Mouse (Mus musculus): ENCODE results near the gene Tmem39a.

DNA sequence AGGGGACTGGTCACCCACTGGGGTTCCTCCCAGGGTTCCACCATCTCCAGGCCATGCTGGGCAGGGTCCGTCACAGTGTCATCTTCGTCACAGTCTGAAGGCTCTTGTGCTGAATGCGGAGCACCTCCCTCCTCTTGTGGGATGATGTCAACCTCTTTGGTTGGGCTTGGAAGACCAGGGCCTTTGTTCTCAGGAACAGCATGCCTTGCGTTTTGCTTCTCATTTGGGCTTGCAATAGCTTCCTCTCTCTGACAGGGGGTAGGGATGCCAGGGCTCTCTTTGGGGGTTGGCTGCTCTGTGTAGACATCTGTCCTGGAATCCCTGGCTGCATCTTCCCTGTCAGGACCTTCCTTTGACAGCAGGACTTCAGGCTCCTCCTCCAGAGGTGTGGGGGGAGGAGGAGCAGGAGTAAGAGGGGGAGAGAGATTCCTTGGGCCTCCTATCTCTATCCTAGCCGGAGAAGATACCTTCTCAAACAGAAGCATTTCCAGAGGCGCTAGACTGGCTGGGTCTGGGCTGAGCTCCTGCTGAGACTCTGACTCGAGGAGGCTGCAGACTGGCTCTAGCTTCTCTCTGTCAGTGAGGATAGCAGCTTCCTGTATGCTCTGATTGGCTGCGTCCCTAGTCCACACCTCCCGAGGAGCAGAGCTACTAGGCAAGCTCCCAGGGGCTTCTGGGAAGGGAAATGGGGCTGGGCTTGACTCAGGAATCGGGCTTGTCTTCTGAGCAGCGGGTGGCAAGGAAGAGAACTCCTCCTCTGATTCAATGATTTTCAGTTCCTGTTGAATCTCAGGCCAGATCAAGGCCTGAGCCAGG lies 44.7 kb downstream of the Tmem39a start:
- no peak for TF ChIP-seq E2F4 (IDR thresholded peaks at IDR 0.05; ENCODE audit: insufficient read depth)
- TF ChIP-seq POLR2A (IDR thresholded peaks at IDR 0.05; ENCODE audit: insufficient read length, low read depth) = no peak
- no peak for TF ChIP-seq TCF12 (IDR thresholded peaks at IDR 0.05; ENCODE audit: insufficient read depth, poor library complexity, severe bottlenecking)
- no peak for TF ChIP-seq MYOD1 (IDR thresholded peaks at IDR 0.05; ENCODE audit: control insufficient read depth in 1 of 3, insufficient read length in 2 of 3, low read depth in 2 of 3)
- no peak for TF ChIP-seq POLR2AphosphoS2 (IDR thresholded peaks at IDR 0.05; ENCODE audit: insufficient read length, low read depth)
- TF ChIP-seq MAX (IDR thresholded peaks at IDR 0.05; ENCODE audit: low read depth) = no peak
- no peak for TF ChIP-seq REST (IDR thresholded peaks at IDR 0.05; ENCODE audit: insufficient read depth, insufficient read length)
- TF ChIP-seq CEBPB (IDR thresholded peaks at IDR 0.05; ENCODE audit: insufficient read depth, poor library complexity, severe bottlenecking) = no peak
- no peak for TF ChIP-seq USF1 (IDR thresholded peaks at IDR 0.05; ENCODE audit: low read depth)
- TF ChIP-seq SRF (IDR thresholded peaks at IDR 0.05; ENCODE audit: control insufficient read depth, insufficient read length, low read depth) = no peak
- TF ChIP-seq MYOG (IDR thresholded peaks at IDR 0.05; ENCODE audit: control insufficient read depth in 1 of 3, insufficient read depth in 1 of 3, insufficient read length in 2 of 3, low read depth in 2 of 3) = no peak

All from myocyte (in vitro differentiated cells).